Mouse (Mus musculus) ovary, postnatal 36 days (tissue): ENCODE data around the gene Cdh13.

ENCODE experiments used
- DNase-seq: peaks from one replicate; pipeline ENCODE4 v3.0.0; 2022; ENCODE audit warnings: low spot score, mixed read lengths

Gene Cdh13

DNA sequence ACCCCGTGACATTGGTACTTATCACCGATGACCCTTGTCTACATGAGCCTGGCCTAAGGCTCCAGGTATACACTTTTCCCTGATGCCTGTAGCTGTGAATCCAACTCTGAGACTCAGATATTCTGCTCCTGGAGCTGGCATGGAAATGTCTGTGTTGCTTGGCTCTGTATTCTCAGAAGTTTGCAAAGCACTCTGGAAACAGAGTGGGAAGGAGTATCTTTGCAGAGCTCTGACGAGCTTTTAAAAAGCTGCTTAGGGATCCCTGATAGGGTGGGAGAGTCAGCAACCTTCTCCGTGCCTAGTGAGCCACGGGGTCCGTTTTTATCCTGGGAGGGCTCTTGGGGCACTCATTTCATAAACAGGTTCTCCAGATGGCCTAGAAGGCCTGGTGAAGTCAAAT lies 526.1 kb downstream of the Cdh13 start:
- no peak for DNase-seq

DNA sequence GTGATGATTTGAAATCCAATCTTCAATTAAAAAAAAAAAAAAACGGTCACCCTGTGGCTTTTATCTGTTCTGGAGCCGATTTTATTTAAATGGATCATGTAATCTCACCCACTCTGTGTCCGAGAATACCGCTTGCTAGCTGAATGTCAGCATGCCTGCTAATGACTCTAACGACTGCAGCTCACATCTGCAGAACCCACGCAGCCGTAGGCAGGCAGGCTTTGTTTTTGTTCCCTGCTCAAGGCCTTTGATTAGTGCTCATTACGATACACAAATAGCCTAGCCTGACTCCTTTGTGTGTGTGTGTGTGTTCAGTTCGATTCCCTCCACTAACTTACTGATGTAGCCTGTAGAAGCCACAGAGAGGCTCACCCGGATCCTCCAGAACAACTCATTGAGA lies 531.5 kb downstream of the Cdh13 start:
- DNase-seq = no peak

DNA sequence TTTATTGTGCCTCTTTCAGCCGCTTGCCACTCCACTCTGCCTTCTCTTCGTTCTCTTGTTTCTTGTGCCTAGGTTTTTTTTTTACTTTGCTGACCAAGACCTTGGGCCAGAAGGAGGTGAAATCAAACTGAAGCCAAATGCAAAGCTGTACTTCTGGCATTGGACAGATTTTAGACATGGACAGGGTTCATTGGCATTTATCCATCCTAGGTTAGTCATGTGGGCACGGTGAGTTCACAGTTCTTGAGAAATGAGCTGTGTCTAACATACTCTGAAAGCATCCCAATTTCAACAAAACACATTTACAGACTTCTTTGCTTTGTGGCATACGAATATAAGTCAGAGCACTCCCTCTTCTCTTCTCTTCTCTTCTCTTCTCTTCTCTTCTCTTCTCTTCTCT lies 543.2 kb downstream of the Cdh13 start:
- no peak for DNase-seq

DNA sequence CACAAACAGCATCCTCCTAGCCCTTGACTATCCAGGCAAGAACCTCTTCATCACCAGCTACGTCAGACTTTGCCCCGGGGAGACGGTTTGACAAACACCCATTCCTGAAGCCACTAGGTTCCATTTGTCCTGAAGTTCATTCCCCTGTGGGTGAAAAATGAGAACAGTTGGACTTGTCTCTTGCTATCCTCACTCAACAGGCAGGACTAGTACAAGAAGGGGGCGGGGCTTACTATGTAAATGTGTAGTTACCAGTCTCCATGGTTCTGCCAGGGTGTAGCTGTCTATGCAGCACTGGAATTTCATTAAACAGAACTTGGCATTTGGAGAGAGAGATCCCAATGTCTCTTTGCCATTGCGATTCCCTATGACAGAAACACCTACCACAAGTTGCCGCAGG lies 544.2 kb downstream of the Cdh13 start:
- DNase-seq = no peak

DNA sequence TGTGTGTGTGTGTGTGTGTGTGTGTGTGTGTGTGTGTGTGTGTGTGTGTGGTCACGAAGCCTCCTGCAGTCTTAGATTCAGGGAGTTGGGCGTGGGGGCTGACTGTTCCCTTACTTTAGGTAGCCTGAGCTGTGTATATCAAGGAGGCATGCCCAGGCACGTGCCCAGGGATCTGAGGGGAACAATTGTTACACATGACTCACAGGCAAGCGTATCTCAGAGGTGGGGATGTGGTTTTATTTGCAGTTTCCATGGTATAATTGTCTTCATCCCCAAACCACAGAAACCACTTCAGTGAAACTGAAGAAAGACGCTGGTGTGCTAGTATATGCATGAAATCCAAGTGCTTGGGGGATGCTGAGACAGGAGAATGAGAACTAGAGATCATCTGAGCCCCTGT lies 546.8 kb downstream of the Cdh13 start:
- no peak for DNase-seq

DNA sequence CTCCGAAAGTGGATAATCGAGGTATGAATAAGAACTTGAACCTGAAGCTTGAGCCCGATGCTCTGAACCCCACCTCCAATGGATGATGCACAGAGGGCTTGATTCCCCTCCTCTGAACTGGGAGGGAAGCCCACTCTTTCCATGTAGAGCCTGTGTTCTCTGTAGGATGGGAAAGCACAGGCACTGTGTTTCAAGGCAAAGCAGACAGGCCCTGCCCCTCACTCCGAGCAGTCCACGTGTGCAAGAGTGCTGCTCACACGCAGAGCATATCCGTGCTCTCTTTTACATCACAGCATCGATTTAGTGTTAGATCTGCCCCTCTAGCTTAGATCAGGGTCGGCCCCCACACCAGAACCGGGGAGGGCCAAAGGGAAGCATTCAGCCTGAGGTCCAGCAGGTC lies 547.5 kb downstream of the Cdh13 start:
- no peak for DNase-seq

DNA sequence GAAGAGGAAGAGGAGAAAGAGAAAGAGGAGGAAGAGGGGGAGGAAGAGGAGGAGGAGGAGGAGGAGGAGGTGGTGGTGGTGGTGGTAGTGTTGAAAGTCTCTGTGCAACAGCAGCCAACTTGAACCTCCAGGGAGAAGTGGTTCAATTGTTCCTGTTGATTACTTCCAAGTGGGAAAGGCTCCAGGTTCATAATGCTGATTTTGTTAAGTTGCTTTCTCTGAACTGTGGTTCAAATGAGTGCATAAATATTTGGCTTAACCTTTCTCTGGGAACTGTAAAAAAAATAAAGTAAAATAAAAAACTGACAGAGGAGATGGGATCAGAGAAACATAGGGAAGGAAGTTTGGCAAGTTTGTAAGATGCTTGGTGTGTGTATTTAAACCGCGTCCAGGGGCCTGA lies 555.3 kb downstream of the Cdh13 start:
- no peak for DNase-seq

DNA sequence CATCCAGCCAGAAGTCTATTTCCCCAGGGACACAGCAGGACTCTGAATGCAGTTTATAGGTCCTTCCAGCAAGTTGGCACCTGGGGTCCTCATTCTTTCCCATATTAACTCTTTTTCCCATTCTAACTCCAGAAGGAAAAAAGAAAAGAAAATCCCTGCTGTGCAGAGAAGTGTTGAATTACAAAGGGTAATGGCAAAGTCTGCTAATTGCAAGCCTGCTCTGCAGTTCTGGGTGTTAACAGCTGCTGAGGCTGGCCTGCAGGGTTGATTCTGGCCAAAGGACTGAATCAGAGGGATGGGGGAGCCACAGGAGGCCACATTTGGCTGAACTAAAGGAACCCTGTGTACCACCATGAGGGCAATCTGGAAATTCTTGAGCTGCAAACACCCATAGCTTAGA lies 562.2 kb downstream of the Cdh13 start:
- DNase-seq = no peak

DNA sequence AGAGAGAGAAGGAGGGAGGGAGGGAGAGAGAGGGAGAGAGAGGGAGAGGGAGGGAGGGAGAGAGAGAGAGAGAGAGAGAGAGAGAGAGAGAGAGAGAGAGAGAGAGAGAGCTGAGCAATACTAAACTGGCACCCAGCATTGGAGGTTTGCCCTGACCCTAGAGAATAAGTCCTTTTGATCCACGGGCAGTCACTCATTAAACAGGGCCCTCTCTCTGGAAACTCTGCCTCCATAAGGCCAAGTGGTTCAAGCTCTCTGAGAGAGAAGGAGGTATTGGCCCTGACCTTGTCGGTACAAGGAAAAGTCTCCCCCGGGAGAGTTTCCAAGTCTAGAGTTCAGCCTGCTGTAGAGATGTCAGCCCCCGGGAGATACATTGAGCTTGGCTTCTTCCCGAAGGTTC lies 564.5 kb downstream of the Cdh13 start:
- no peak for DNase-seq

DNA sequence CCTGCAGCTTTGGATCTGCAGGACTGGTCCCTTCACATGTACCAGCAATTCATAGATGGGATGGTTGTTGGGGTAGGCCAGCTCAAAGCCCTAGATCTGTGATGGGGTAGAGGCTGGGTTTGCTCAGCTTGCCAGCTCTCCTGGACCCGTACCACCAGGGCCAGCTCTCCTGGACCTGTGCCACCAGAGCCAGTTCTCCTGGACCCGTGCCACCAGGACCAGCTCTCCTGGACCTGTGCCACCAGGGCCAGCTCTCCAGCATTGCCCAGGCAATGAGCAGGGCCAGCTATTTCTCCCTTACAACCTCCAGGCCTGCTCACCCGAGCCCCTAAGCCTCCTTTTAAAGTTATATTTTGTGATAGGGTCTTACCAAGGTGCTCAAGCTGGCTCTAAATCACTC lies 566.0 kb downstream of the Cdh13 start:
- peak; percentile 7 for DNase-seq

DNA sequence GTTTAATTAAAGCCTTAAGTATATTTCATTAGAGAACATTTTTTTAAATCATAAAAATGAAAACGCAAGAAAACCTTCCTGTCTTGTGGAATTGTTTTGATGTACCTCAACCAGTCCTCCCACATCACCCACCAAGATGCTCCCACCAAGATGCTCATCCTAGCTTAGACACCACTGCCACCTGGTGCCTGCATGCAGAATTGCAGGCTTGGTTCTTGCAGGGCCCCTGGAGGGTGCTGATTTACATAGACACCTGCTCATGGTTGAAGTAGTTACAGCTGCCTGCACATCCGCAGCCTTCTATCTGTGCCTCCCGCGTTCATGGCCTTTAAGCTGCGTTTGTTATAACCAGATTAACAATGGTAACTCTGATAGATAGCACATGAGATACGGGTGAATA lies 566.8 kb downstream of the Cdh13 start:
- DNase-seq = peak; percentile 48

DNA sequence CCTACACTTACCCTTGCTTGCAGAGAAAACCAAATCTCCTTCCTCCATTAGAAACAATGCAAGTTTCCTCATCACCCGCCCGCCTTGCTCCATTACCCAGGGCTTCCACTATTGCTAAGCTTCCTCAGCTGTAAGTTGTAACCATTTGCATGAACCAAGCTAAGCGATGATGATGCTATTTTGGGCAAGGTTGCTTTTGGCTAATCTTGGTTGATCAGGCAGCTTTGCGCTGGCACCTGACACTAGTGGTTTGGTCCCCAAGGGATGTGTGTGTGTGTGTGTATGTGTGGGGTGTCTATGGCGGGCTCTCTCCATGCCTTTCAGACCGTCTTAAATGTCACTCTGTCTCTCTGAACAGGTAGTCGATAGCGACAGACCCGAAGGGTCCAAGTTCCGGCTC lies 567.8 kb downstream of the Cdh13 start:
- DNase-seq = no peak

DNA sequence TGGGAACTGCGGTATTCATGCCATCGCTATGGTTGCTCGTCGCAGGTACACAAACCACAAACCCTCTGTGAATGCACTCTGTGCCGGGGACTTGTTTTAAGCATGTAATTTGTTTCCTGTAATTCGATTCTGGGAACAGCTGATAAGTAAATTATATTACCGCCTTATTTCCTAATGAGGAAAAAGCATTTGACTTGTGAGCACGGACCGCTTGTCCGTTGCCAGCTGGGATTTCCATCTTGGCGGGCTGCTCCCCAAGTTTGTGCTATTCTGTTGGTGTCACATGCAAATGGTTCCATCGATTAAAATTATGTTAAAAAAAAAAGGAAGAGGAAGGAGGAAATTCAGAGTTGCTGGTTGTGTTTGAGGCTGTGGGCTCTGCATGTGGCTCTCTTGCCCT lies 569.3 kb downstream of the Cdh13 start:
- DNase-seq = no peak

DNA sequence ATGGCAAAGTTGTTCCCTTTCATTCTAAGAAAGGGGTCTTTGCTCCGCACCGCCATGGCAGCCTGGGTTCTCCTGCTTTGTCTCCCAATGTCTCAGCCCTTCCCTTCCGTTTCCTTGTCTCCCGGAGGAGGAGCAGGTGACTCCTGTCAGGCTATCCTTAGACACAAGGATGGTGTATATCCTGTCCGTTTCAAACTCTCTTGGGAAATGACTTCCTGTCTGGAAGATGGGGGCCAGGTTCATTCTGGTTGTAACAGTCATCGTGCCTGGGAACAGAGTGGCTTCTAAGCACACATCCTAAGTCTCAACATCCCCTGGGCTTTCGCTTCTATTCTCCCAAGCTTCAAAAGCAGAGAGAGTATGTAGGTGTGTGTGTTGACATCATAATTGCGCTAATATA lies 571.1 kb downstream of the Cdh13 start:
- no peak for DNase-seq

DNA sequence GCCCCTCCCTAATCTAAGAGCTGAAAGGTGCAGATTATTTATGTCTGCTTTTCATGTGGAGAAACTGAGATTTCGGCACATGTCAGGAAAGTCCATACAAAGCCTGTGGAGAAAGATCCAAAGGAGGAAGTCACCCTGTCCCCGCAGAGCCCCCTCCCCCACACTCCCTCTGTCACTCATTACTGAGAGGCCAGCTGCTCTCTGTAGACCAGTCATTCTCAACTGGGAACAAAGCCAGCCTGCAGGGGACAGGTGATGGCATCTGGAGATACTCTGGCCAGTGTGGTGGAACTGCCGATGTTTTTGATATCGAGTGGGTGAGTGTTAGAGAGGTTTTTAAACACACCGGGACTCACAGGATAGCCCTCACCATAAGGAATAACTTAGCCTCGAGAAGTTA lies 582.8 kb downstream of the Cdh13 start:
- no peak for DNase-seq

DNA sequence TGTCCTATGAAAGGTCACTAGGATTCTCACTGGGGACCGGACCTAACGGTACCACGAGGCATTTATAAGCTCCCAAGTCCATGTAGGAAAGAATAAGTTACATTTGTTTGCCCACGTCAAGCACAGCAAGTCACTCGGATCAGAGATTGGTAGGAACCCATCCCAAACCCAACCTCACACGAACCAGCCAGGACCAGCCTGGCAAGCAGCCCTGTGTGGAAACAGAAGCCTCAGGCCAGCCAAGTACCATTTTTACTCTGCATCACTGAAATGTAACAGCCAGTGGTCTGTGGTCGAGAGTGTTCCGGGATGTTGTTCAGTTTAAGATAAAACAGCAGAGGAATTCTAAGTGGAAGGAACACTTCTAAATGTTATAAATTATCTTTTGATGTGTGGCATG lies 587.2 kb downstream of the Cdh13 start:
- no peak for DNase-seq

DNA sequence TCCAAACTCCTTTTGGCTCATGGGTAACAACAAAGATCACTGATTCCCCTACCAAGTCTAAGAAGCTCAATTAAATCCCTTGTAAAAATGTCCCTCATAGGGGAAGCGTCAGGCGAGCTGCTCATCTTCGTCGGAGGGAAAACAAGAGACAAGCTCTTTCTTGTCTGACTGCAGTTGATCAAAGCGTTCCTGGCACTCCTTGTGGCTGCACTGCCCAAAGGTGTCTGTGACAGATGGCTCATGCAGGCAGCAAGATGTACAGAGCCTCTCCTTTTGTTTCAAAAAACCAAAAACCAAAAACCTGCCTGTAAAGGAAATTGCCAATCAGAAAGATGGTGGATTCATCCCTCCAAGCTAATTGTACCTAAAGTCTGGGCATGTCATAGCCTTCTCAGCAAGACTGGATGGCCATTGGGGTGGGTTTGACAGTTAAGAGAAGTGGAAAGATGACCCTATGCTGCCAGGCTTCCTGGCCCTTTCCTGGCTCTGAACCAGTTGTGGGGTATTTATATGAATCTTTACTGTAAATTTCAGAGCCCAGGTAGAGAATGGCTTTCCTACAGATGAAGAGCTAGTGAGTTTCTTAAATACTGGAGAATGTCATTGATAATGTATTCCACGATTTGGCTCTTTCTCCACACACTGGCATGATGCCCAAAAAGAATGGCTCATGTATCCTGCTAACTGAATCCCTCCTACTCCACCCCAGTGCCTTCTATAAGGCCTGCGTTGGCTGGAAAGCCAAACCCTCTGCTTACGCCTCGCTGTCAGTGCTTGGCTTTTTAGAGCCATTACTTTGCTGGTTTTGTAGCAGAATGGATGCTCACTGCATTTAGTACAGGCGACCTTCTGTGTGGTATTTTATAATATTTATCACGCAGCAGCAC lies 596.6 kb downstream of the Cdh13 start:
- no peak for DNase-seq

DNA sequence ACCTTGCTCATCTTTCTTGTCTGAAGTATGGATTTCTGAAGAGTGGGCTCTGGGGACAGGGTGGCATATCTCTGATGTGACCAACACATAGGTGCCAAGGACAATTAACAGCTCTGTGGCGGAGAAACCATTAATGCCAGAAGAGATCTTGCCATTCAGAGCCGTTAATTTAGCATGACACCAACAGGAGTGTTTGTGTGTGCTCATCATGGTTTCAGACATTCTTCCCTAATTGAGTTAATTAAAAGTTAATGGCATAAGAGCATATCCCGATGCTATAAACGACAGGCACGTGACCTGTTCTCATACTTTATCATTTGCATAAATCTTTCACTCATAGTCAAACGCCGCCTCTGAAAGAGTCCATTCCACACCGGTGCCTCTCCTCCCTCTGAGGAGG lies 600.8 kb downstream of the Cdh13 start:
- no peak for DNase-seq

DNA sequence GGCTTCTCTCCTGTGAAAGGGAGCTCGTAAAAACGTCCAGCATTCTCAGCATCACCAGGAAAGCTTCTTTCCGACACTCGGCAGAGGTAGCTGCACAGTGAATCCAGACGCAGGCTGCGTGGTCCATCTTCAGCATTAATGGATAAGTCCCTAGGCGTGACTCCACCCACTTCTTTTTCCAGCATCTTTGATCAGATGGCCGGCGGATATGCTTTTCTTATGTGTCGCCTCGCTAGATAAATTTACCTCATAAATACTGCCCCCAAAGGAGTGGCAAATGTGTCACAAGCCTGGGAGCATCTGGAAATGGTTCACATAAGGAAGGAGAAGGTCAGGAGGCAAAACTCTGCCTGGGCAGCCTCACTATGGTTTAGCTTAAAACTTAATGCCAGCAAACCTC lies 601.5 kb downstream of the Cdh13 start:
- DNase-seq = no peak

DNA sequence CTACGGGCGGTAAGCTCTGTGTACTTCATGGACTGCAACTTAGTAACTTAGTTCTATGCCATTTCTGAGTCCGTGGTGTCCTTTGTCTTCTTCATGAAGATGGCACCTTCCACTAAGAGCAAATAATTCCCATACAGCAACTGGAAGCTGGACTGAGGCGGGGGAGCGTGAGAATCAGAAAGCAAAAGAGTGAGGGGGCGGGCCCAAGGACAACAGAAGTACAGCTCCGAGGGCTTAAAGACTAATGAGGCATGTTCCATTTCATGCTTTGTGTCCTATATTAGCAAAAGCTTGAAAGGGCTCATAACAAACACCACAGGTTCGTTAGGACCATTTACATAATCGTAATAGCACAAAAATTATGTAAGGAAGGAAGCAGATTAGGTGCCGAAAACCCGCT lies 618.9 kb downstream of the Cdh13 start:
- DNase-seq = no peak

DNA sequence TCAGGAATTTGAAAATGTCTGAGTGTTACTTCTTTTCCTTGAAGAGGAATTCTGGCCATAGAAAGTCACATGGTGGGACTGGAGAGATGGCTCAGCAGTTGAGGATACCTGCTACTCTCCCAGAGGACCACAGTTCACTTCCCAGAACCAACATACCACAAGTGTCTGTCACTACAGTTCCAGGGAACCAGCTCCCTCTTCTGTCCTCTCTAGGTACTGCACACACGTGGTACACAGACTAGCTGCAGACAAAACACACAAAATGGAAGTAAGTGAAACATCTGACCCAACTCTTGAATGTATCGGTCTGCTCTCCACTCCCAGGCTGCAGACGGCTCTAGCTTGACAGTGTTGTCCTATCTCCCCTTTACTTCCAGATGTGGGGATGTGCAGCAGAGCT lies 633.0 kb downstream of the Cdh13 start:
- no peak for DNase-seq

DNA sequence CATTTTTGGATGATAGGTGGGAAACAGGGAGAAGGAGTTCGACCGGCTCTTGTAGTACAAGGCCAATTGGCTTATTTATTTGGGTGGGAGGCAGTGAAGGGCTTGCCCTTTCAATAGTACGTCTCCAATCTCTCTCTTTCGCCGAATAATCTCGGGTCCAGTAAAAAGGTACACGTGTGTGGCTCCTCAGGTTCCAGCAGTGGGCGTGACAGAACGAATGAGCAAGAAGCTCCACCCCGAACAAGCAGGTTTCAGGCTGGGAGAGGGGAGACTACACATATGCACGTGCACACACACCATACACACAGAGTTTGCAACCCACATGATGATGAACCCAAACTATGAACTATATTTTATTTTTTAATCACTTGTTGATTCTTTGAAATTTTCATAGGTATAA lies 653.9 kb downstream of the Cdh13 start:
- DNase-seq = no peak

DNA sequence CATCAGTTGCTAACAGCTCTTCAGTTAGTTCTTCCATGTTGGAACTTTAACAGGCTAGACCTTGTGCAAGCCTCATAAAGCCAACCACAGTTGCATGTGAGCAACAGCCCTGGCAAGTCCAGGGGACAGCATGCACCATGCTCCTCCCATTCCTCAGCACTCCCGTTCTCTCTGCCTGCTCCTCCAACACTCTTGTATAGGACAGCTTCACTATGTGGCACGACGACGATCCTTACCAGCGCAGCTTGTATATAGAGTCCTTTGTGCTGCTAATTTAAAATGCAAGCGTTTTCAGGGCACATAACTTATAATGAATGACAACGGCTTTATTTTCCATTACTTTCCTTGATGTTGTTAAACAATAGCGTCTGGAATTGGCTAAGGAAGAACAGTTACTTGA lies 654.5 kb downstream of the Cdh13 start:
- no peak for DNase-seq
